Mouse (Mus musculus): ENCODE measurements around the gene Krtap19-4. TPM values are rescaled to one million over a fixed set of nuclear protein-coding genes. Genes with fewer than 3 reads are reported as not detected.

Krtap19-4 gene
- not detected for total RNA-seq (2022)

DNA sequence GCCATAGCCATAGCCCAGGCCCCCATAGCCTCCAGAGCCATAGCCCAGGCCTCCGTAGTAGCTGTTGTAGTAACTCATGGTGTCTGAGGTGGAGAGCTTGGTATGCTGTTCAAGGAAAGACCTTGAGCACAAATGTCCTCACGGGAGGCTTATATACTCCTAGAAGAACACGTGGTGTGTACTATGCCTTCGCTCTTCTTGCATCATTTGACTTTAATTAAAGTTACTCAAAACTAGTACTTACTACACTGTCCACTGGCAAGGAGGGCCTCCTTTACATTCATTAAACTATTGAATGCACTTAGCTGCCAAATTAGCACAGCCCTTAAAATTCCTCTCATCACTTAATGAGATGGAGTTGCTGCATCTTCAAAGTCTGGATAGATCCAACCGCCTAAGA is at the start of gene Krtap19-4:
Gene Krtap19-4 (minus strand): TSS at position 101 of the 400 bp plus-strand sequence.
- no peak for DNase-seq (ENCODE audit: low spot score in 2 of 2)

DNA sequence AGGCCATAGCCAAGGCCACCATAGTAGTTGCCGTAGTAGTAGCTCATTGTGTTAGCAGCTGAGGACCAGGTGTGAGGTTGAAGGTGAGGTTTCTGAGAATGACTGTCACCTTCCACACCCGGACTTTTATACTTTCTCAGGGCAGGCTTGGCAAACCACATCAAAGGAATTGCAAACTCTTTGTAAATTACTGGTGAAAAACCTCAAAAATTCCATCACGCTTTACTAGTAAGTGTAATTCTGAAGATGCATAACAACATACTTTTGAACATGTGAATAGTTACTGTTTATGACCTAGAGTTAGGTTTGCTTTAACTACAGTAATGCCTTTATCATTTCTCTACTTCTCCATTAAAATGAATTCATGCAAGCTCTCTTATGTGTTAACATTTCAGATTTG is 47.3 kb upstream of the Krtap19-4 start, which contains the start of gene Krtap19-9b:
Gene Krtap19-9b (minus strand): TSS at position 101 of the 400 bp plus-strand sequence.
- no peak for DNase-seq (ENCODE audit: low spot score in 2 of 2)

DNA sequence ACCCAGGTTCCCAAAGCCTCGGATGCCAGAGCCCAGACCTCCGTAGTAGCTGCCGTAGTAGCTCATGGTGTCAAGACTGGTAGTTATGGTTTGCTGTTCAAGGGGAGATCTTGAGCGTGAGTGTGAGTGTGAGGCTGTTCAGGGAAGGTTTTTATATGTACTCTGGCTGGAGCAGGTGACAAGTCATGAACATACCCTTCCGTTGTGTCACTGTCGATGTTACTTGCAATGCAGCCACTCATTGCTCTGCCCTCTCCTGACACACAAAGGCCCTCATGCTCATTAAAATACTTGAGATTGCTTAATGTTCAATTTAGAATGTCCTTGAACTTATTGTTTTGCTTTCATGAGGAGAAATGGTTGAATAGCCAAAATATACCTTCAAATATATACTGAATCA is 11.5 kb upstream of the Krtap19-4 start, which contains the start of gene Krtap19-5:
Gene Krtap19-5 (minus strand): TSS at position 101 of the 400 bp plus-strand sequence.
- DNase-seq (ENCODE audit: low spot score in 2 of 2): no peak

DNA sequence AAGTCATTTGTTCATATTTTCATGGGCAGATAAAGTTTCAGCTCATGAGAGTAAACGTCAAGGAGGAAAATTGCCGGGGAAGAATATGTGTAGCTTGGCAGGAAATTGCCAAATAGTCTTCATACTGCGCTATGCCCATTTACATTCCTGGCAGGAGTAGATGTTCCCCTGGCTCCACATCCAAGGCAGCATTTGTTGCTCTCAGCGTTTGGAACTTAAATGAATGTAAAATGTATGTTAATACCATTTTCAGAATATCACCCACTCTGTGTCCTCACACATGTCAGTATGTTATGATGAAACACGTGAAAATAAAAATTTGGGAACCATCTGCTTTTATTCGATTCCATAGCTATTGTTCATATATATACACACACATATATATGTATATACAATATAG is 2.0 kb upstream of the Krtap19-4 start:
- DNase-seq (ENCODE audit: low spot score in 2 of 2): no peak

- DNase-seq (ENCODE audit: low spot score in 2 of 2): no peak
Observed at GRCm38 (mm10) chr16:88877938-88878337, 7.0 kb downstream of the Krtap19-4 start, which contains the start of gene Krtap19-3. Gene Krtap19-3, minus strand, starts transcription at chr16:88878038.

DNA sequence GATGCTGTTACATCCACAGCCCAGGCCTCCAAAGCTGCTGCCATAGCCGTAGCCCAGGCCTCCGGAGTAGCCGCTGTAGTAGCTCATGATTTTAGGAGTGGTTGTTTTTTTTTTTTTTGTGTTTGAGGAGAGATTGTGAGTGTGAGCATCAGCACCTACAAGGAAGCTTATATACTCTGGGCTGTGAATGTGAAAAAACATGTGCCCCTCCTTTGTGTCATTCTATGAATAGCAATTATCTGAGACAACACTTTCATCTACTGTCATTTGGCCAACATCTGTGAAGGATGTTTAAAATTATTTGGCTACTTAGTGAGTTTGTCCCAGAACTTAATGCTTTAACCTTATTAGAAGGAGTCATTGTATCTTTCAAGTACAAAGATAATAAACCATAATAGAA is 10.7 kb downstream of the Krtap19-4 start, which contains the start of gene Krtap19-2:
Gene Krtap19-2 (minus strand): TSS at position 101 of the 400 bp plus-strand sequence.
- no peak for DNase-seq (ENCODE audit: low spot score in 2 of 2)

GRCm38 (mm10) chr16:88869311-88869710 is 15.6 kb downstream of the Krtap19-4 start, which contains the start of gene Krtap19-1:
Gene Krtap19-1, minus strand, starts transcription at chr16:88869411.
- DNase-seq (ENCODE audit: low spot score in 2 of 2): no peak

- DNase-seq (ENCODE audit: low spot score in 2 of 2): no peak
Observed at GRCm38 (mm10) chr16:88864887-88865407, 19.9 kb downstream of the Krtap19-4 start.

- no peak for DNase-seq (ENCODE audit: low spot score in 2 of 2)
Observed at GRCm38 (mm10) chr16:88851450-88851849, 33.4 kb downstream of the Krtap19-4 start.

GRCm38 (mm10) chr16:88848558-88848957 is 36.3 kb downstream of the Krtap19-4 start:
- DNase-seq (ENCODE audit: low spot score in 2 of 2): no peak

DNA sequence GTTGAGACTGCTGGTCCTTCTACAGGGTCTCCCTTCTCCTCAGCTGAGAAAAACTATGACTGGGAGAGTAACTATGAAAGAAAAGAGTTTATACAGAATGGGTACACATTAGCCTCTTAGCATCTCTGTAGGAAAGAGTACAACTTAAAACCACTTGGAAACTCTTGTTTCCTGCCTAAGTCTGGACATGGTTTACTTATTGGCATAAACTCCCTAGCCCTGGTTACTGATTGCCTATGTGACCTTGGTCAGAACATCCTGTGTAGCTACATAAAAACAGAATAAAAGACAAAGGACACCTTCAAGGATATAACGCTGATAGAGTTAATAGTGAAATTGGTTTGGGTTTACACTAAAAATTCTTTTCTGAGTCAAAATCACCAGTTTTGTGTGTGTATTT is 37.5 kb downstream of the Krtap19-4 start:
- DNase-seq (ENCODE audit: low spot score in 2 of 2): no peak

Other genes with a start within 250 kb of the Krtap19-4 start
- not detected for gene Krtap26-1, start 237.3 kb downstream of the Krtap19-4 start, total RNA-seq (2022)
- gene Krtap27-1, start 213.4 kb downstream of the Krtap19-4 start, total RNA-seq (2022): not detected
- gene 2310061N02Rik, start 177.1 kb downstream of the Krtap19-4 start, total RNA-seq (2022): not detected
- not detected for gene Krtap13-1, start 156.2 kb downstream of the Krtap19-4 start, total RNA-seq (2022)
- gene Krtap13, start 133.5 kb downstream of the Krtap19-4 start, total RNA-seq (2022): not detected
- gene 2310034C09Rik, start 126.2 kb downstream of the Krtap19-4 start, total RNA-seq (2022): not detected
- not detected for gene 2310057N15Rik, start 110.9 kb downstream of the Krtap19-4 start, total RNA-seq (2022)
- gene Gm5965, start 107.2 kb downstream of the Krtap19-4 start, total RNA-seq (2022): not detected
- gene Gm20741, start 72.9 kb downstream of the Krtap19-4 start, total RNA-seq (2022): not detected
- not detected for gene Krtap15, start 64.9 kb downstream of the Krtap19-4 start, total RNA-seq (2022)
- not detected for gene Krtap14, start 58.9 kb downstream of the Krtap19-4 start, total RNA-seq (2022)
- gene Krtap19-1, start 15.7 kb downstream of the Krtap19-4 start, total RNA-seq (2022): not detected
- gene Krtap19-2, start 10.8 kb downstream of the Krtap19-4 start, total RNA-seq (2022): not detected
- not detected for gene Krtap19-3, start 7.1 kb downstream of the Krtap19-4 start, total RNA-seq (2022)
- gene Krtap19-5, start 11.4 kb upstream of the Krtap19-4 start, total RNA-seq (2022): not detected
- gene Krtap19-9b, start 47.2 kb upstream of the Krtap19-4 start, total RNA-seq (2022): not detected
- gene Krtap16-3, start 77.8 kb upstream of the Krtap19-4 start, total RNA-seq (2022): not detected
- gene Krtap22-2, start 125.7 kb upstream of the Krtap19-4 start, total RNA-seq (2022): not detected
- gene Gm10229, start 130.2 kb upstream of the Krtap19-4 start, total RNA-seq (2022): not detected
- not detected for gene Krtap6-1, start 146.6 kb upstream of the Krtap19-4 start, total RNA-seq (2022)
- gene Gm10228, start 156.4 kb upstream of the Krtap19-4 start, total RNA-seq (2022): not detected
- gene Krtap6-5, start 162.8 kb upstream of the Krtap19-4 start, total RNA-seq (2022): not detected
- not detected for gene 1110025L11Rik, start 178.9 kb upstream of the Krtap19-4 start, total RNA-seq (2022)
- gene Krtap6-3, start 198.9 kb upstream of the Krtap19-4 start, total RNA-seq (2022): not detected